Mouse (Mus musculus): ENCODE results near the gene Hoxb4. TPM values are rescaled to one million over a fixed set of nuclear protein-coding genes. Genes with fewer than 3 reads are reported as not detected.
A peak's percentile ranks its signal among the peaks of the same experiment; 100 is the strongest.

Hoxb4 gene
- total RNA-seq, 2 experiments from 2014 or later: not detected

DNA sequence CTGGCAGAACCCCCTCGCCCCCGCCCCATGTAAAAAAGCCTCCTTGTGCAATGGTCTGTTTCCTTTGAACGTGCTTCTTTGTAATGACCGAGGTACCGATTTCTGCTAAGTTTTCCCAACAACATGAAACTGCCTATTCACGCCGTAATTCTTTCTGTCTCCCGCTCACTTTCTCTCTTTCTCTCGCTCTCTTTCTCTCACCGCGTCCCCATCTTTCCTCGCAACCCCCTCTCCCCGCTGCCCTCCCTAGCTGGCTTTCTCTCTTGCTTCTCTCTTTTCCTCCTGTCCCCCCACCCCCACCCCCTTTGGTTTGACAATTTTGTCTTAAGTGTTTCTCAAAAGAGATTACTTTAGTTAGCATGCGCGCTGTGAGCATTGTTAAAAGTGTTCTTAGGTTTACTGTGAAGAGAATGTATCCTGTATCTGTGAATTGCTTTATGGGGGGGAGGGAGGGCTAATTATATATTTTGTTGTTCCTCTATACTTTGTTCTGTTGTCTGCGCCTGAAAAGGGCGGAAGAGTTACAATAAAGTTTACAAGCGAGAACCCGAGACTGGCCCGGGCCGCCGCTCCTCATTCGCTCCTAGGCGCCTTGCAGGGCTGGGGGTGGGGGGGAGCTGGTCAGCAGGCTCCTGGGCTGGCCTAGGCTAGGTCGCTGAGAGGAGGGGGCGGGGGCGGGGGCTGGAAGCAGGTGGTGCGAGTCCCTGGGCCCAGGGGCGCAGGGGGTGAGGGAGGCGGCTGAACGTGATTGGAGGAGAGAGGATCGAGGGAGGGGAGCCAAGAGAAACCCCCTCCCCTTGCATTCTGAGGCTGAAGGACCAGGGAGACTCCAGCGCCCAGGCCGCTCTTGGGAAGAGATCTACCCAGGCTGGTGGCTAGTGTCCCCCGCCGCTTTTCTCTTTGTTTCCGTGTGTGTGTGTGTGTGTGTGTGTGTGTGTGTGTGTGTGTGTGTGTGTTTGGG lies 33.0 kb upstream of the Hoxb4 start:
- no peak for DNase-seq (ENCODE audit: low spot score in 2 of 2)

DNA sequence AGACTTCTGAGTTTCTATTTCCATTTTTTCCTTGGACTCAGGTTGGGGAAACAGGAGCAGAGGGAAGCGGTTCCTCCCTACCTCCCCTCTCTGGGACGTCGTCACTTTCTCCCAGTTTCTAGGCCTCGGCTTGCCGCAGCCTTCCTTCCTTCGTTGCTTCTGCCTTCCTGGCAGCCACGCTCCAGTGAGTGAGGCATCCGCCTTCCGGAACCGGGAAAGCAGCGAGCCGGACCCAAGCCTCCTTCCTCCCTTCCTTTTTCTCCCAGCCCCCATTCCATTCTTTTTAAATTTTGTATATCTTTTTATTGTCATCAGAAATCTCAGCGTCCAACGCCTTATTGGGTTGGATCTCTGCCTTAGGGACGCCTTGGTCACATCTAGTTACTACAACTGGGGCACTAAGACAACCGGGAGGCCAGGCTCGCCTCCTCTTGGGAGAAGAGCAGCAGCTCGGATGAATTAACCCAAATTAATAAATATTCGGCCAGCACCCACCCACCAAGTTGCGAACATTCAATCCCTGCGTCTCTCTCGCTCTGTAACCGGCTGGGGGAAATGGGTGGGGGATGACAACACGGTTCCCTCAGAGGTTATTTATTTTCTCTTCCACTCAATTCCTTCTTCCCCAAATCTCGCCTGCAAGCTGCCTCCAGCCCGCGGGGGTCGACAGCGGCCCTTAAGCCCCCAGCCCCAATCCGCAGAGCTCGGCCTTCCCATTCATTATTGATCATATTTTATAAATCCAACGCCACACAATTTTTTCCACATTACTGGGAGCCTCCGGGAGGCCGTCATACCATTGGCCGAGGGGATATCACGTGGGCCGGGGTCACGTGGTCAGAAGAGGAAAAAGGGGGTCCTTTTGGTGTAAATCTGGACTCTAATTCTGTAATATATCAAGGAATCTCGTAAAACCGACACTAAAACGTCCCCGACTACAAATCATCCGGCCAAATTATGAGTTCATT lies 32.0 kb upstream of the Hoxb4 start, which contains the start of gene Hoxb7:
Hoxb7 (plus strand) TSS at position 853 of the 968 bp plus-strand sequence.
- DNase-seq (ENCODE audit: low spot score in 2 of 2): no peak

DNA sequence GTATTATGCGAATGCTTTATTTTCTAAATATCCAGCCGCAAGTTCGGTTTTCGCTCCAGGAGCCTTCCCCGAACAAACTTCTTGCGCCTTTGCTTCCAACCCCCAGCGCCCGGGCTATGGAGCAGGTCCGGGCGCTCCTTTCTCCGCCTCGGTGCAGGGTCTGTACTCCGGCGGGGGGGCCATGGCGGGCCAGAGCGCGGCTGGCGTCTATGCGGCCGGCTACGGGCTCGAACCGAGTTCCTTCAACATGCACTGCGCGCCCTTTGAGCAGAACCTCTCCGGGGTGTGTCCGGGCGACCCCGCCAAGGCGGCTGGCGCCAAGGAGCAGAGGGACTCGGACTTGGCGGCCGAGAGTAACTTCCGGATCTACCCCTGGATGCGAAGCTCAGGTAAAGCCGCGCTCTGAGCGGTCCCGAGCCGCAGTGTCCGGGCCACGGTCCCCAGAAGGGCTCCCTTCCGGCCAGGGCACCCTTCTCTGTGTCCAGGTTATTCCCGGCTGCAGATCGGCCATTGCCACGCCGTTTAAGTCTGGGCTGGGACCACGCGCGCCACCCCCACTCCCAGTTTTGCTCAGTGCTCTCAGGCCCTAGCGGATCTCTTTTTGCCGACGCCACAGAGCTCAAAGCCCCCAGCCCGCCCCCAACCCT lies 31.2 kb upstream of the Hoxb4 start:
- no peak for DNase-seq (ENCODE audit: low spot score in 2 of 2)

DNA sequence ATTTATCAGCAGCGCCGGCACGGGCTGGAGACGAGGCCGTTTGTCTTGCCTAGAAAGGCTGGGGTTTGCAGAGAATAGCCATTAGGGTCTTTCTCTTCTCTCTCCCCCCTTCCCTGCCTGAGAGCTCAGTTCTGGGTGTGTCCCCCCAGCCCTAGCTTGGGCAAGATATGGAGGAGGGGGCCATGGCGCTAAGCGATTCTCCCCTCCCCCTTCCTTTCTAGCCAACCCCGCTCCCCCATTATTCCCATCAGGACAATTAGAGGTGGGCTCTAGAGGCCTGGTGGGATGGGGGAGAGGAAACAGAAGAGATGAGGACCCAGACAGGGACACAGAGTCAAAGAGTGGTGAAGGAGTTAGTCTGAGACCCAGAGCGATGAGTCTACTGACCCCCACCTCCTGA lies 30.7 kb upstream of the Hoxb4 start:
- no peak for DNase-seq (ENCODE audit: low spot score in 2 of 2)

DNA sequence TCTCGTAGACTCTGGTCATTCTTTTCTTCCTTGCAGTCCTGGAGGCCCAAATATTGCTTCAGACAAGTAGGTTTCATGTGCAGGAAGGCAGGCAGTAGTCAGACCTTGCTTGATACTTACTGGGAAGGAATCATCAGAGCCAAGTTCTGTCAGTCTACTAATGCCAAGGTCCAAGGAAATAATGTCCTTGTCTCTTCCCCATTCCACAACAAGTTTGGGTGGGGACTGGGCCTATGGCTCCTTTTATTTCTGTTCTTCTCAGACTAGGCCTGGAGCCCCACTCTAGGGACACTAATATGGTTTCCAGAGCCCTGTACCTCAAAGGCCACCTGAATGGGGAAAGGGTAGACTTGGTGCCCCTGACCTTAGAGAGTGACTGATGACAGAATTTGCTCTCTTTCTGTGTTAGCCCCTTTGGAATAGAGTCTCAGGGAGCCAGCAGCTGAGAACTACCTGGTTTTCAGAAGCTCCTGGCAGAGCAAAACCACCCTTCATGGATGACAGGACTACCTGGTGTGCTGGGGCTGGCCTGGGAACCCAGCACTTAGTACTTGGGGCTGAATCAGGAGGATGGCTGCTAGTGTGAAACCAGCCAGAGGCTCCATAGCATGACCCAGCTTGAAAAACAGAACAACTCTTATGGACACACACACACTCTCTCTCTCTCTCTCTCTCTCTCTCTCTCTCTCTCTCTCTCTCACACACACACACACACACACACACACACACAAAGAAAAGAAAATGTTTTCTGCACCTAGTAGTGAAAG lies 29.4 kb upstream of the Hoxb4 start:
- no peak for DNase-seq (ENCODE audit: low spot score in 2 of 2)

DNA sequence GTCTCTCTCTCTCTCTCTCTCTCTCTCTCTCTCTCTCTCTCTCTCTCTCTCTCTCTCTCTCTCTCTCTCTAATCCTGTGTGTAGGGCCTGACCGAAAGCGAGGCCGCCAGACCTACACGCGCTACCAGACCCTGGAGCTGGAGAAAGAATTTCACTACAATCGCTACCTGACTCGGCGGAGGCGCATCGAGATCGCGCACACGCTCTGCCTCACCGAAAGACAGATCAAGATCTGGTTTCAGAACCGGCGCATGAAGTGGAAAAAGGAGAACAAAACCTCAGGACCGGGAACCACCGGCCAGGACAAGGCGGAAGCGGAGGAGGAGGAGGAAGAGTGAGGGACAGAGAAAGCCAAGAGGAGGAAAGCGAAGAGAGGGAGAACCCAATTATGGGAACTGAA lies 28.8 kb upstream of the Hoxb4 start:
- DNase-seq (ENCODE audit: low spot score in 2 of 2): no peak

DNA sequence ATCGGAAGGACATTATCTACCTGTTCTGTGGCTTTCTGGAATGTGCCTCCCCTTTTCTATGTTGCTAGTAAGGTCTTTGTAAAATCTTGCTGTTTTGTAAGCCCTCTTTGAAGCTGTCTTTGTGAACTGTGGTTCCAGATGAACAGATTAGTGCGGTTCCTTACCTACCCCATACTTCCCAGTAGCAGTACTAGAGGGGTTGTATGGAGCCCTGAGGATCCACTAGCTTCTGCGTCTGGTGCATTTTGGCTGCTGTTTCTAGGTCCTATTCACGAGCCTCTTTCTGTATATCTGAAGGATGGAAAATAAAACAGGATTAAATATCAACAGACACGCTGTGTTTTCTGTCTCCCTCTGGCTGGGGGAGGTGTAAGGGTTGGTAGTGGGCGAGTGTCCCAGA lies 28.2 kb upstream of the Hoxb4 start:
- DNase-seq (ENCODE audit: low spot score in 2 of 2): no peak

DNA sequence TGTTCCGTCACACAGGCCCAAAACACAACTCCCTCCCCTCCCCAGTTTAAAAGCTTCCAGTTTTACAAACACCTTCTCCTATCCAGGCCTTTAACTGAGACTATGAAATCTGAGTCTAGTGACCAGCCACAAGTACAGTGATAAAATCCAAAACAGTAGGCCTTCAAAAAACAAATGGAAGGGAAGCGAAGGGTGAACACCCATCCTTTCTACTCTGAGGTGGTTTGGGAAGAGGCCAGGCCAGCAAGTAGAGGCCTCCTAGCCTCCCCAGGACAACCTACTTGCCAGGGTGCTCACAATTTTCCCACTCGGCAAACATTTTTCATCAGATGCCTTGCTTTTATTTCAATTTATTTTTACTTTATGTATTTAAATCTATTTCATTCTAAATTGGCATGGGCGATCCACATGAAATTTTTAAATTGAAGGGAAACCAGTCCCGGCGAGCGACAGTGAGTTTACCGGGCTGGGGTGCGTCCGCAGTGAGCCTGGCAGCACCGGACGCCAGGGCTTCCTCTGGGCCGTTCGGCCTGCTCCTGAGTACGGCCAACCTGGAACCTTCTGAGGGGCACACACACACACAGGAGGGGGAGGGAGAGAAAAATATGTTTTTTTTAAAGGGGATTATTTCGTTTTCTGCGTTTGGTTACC lies 27.2 kb upstream of the Hoxb4 start:
- no peak for DNase-seq (ENCODE audit: low spot score in 2 of 2)

DNA sequence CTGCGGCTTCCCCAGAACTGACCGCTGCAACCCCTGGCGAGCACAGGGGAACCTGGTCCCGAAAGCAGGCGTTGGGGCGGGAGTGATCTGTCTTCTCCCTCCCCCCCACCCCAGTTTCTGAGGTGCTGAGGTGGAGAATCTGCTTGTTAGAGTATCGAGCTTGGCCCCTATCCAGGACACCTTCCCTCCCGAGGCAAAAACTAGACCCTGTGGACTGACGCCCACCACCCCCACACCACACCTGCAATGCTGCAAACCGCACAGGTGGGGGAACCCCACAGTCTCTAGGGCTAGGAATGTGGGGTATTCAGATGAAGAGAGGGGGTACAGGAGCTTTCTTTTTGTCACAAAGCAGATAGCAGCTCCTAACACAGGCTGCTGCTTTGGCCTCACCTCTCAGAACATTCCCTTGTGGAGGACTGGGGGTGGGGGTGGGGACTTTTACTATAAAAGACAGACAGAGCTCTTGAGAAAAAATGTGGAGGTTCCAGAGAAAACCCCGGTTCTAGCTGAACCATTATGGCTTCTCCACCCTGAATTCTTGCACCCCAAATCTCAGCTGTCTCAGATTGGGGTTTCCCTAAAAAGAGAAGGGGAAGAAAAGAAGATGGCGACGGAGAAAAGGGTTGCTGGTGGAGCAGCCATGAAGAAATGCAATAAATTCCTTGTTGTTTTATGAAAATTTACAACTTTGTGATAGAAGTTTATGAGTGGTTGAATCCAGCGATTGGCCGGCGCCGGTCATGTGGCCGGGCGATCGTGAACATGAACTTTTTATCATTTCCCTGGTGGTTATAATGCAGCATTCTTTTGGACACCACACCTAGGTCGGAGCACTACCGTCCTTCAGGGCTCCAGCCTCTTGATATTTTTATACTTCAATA lies 26.1 kb upstream of the Hoxb4 start, which contains the start of gene Hoxb6:
Hoxb6 (plus strand) TSS at position 796 of the 884 bp plus-strand sequence.
- no peak for DNase-seq (ENCODE audit: low spot score in 2 of 2)

DNA sequence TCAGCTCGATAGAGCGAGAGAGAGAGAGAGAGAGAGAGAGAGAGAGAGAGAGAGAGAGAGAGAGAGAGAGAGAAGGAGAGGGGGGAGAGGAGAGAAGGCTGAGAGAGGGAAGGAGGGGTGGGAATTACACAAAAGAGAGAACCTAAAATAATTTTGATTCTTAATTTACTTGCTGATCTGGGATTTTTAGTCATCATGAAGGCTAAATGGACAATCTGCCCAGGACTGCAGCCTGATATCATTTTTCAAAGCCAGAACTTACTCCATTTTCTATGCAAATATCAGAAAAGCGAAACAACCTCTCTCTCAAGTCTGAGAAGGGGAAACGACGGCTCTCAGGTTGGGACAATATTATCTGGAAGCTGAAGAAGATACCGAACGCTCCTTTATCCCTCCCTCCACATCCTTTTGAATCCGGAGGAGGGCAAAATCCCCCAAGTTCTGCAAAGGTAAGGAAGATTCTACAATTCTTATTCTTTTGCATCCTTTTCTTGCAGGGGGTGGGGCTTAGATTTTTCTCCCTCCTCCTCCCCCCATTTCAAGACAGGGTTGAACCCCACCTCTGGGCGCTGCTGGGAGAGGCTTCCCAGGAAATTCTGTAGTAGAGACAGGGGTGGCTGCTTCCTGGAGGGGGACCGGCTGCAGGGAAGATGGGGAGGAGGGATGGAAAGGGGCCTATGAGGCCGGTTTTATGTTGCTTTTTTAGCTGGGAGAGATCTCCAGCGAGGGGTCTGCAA lies 25.3 kb upstream of the Hoxb4 start:
- no peak for DNase-seq (ENCODE audit: low spot score in 2 of 2)

DNA sequence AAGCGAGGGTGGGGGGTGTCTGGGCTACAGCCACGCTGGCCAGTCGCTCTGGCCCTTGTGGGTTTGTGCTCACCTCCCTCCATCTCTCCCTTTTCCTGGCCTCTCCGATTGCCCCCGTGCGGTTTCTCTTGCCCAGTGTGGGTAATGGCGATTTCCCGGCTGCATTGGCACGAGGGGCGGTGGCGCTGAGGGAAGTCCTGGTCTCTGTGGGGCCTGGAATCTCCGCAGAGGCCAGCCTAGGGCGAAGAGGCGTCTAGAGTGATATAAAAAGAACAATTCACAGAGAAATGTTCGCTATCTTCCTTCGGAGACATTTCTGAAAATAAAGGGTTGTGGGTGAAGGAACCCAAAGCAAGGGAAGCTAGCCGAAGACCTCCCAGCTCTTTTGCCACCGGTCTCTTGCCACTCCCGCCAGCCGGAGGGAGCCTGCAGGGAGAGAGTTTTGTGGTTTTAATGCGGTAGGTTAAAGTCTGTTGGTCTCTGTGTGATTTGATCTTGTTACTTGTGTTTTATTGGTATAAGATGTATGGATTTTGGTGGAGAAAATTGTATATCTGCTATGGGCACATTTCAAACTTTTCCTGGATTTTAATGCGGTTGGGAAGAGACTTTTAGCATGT lies 24.7 kb upstream of the Hoxb4 start:
- no peak for DNase-seq (ENCODE audit: low spot score in 2 of 2)

DNA sequence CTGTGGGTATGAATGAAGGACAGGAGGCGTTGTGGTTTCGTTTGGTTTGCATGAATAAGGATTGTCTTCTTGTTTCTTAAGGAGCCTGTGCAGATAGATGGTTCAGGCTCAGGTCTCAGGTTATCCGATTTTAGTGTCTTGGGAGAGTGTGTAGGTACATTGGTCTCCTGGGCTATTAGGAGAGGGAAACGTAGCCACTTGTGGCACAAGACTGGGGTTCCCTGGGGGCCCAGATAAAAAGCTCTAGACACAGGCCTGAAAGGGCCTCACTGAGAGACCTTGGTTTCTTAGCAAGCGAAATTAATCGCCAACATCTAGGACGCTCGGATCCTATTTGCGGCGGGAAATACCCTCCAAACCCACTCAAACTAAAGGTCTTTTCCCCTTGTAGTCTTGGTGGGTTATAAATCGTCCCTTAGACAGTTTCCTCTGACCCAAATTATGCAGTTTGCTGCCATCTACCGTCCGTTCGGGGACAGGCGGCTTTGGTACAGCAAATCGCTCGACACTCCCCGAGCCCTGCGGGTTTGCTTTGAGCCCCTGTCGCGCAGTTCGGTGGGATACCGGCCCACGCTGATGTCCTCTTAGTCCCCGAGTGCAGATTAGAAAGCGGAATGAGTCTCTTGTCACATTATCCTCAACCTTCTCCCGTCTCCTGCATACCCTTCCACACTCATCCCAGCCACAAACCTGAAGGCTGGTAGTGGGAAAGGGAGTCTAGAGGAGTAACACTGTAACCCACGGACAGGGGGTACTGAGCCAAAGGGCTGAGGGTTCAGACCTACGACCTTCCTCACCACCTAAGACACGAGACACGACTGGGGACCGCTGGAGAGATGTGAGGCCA lies 23.6 kb upstream of the Hoxb4 start:
- peak; percentile 28 to 54 for DNase-seq (ENCODE audit: low spot score in 2 of 2)

DNA sequence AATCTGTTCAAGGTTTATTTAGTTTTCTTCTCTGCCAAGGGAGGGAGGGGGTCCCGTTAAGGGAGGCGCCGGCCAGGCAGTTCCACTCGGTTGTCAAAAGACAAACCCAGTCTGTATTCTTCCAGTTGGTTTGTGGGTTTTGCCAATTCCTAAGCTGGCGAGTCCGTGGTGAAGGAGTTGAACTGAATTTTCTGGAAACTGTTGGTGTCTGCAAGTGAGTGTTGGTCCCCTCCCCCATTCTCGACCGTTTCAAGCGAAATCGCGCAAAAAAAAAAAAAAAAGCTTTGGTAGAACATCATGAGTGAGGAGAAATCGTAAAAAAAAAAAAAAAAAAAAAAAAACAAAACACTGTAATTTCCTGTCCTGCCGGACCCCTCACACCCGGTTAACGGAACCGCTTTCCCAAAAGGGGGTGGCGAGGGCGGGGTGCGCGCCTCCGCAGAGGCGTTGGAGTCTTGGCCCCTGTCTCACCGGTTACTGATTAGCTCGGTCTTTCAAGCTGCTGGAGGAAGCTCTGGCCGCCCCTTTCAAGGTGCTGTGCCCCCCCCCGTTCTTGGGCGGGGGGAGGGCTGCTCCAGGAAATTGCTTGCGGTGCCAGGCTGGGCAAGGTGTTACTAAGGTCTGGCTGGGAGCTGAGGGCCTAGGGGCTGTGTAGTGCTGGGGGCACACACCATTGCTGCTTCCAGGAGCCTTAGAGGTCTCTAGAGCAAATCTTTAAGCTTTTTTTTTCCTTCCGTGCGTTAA lies 22.8 kb upstream of the Hoxb4 start:
- DNase-seq (ENCODE audit: low spot score in 2 of 2): no peak

DNA sequence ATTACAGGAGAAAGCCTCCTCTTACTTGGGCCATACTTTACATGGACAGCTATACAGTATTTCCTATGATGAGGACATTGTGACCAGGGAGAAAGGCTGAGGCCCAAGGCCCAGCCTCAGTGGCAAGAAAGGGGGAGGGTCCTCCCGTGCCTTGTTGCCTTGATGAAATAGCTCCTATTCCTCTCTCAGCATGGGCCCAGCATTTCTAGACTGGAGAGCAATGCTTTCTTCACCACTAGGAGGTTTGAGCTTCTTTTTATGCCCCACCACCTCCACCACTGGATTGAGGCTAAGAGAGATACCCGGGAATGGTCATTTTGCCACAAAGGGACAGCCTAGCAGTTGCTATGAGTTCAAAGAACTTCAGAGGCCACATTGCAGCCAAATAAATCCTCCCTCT lies 21.1 kb upstream of the Hoxb4 start:
- no peak for DNase-seq (ENCODE audit: low spot score in 2 of 2)

DNA sequence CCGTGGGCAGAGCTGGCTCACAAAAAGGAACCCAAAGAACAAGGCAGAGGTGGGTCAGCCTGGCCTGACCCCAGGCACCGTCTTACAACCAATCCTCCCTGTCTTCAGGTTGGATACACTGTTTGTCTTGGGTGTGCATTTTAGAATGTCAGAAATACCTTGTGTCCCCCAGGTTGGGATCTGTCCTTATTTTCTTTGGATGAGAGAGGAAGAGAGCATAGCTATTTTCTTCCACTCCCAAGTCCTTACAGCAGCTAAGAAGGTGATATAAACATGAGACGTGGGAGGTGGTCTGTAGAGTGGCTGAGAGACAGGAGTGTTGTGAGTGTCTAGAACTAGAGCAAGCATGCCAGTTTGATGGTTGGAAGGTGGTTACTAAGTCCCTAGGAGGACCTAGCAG lies 20.6 kb upstream of the Hoxb4 start:
- no peak for DNase-seq (ENCODE audit: low spot score in 2 of 2)

Data from left cerebral cortex, adult 18-20 months (tissue).